Mouse (Mus musculus) kidney, adult 2 months (tissue): Measurements from ENCODE around the gene Prkcg. TPM values are rescaled to one million over a fixed set of nuclear protein-coding genes. Genes with fewer than 3 reads are reported as not detected.

Experiments used
- DNase-seq: peaks from one replicate; pipeline ENCODE4 v3.0.0; 2021
- H3K27ac ChIP-seq: fragments of 200-500 bp; 2 replicates; pipeline ENCODE4 v1.5.1; 2012; ENCODE audit warnings: low read depth, low read length, control low read depth, inconsistent platforms; ENCODE audit not compliant: insufficient read depth
- H3K27me3 ChIP-seq: fragments of 200-500 bp; replicated peaks from 2 replicates; pipeline ENCODE4 v1.6.1; 2012; ENCODE audit warnings: mild to moderate bottlenecking, moderate library complexity, low read length, inconsistent platforms; ENCODE audit not compliant: control insufficient read depth, insufficient read depth
- H3K36me3 ChIP-seq: fragments of 200-500 bp; 2 replicates; pipeline ENCODE4 v1.6.1; 2012; ENCODE audit warnings: mild to moderate bottlenecking, moderate library complexity, low read length, inconsistent platforms; ENCODE audit not compliant: control insufficient read depth, insufficient read depth
- H3K4me1 ChIP-seq: fragments of 200-500 bp; 2 replicates; pipeline ENCODE4 v1.6.1; 2011; ENCODE audit warnings: low read length; ENCODE audit not compliant: control insufficient read depth, insufficient read depth
- H3K4me3 ChIP-seq: fragments of 200-500 bp; 2 replicates; pipeline ENCODE4 v1.5.1; 2011; ENCODE audit warnings: mild to moderate bottlenecking, low read depth, low read length, control low read depth; ENCODE audit not compliant: insufficient read depth
- CTCF ChIP-seq: fragments of 200-500 bp; conservative IDR thresholded peaks from 2 replicates; pipeline ENCODE4 v1.5.1; 2011; ENCODE audit warnings: low read depth, mild to moderate bottlenecking, control low read depth, low read length, moderate library complexity, mixed read lengths; ENCODE audit not compliant: insufficient read depth, insufficient read length
- POLR2A ChIP-seq: fragments of 200-500 bp; IDR thresholded peaks from one replicate; pipeline ENCODE4 v1.6.1; 2011; ENCODE audit warnings: low read depth, low read length, control low read depth
- WGBS: fragments of 180-500 bp; shearing (Covaris S2); methylation state at CpG from one replicate; pipeline ENCODE4 v1.1.7; 2018; 5-methylcytosine and 5-hydroxymethylcytosine counted together
- polyA plus RNA-seq: library from polyadenylated mRNA; depleted of rRNA; stranded (reverse); fragments of >200 nt; gene quantifications from 2 replicates; pipeline ENCODE4 v1.2.3, GENCODE M21; 2012

Prkcg gene
- polyA plus RNA-seq, 1 experiment: 0.44 TPM

DNA sequence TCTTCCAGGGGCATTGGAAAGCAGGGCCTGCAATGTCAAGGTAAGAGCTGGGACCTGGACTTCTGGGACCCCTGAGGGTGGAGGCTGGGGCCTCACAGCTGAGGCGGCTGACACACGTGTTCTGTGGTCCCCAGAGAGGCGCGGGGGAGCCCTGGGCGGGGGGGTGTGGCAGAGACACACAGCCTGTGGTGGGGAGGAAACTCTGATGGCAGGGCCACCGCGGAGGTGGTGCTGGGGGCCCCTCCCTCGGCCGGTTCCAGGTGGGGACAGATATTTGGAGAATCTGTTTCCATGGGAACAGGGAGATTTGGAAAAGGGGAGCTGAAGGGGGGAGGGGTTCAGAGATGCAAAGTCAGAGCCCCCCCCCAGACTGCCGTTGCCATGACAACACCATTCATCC lies 15.3 kb downstream of the Prkcg start:
- Histone ChIP-seq H3K27ac (no peak overlapping the region), H3K4me1 (0 out of 2 replicates have a peak, but pooled peaks cover 4% of the 10 kb centered on the region), H3K4me3 (no peak overlapping the region), H3K36me3 (no peaks in the 10 kb centered on the region), H3K27me3 (peaks cover 2% of the 10 kb centered on the region)
- DNase-seq: no peak
- WGBS: 15% methylated on average over 10 of the region's 10 CpGs
- TF ChIP-seq CTCF (no peak), POLR2A (no peak)

DNA sequence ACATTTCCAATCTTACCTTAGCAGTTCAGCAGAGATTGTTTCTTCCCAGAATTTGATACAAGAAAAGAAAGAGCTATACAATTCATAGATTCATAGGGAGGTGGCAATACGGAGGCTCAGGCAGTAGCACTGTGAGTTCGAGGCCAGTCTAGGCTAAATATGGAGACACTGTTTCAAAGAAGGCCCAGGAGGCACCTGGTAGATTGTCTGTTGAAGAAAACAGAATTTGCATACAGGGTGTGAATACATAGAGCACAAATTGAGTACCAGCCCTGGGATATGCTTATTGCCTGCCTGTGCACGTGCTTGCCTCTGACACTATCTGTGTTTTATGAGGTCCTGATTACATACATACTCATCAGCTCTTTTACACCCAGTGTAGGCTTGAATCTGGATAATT lies 17.4 kb downstream of the Prkcg start:
- no peak for DNase-seq
- no peak for TF ChIP-seq POLR2A
- no peak for TF ChIP-seq CTCF
- WGBS: 79% methylated on average over 3 of the region's 3 CpGs
- Histone ChIP-seq H3K27ac (no peak overlapping the region), H3K4me1 (0 out of 2 replicates have a peak, but pooled peaks cover 4% of the 10 kb centered on the region), H3K36me3 (no peaks in the 10 kb centered on the region), H3K27me3 (peaks cover 2% of the 10 kb centered on the region), H3K4me3 (no peak overlapping the region)

- no peak for TF ChIP-seq POLR2A
- TF ChIP-seq CTCF: no peak
- Histone ChIP-seq H3K4me1 (no peaks in the 10 kb centered on the region), H3K36me3 (no peaks in the 10 kb centered on the region), H3K27ac (no peak overlapping the region), H3K4me3 (no peak overlapping the region), H3K27me3 (peaks cover 2% of the 10 kb centered on the region)
- WGBS: 31% methylated on average over 4 of the region's 4 CpGs
- DNase-seq: no peak
Measured at GRCm38 (mm10) chr7:3308646-3309045, 19.7 kb downstream of the Prkcg start.

DNA sequence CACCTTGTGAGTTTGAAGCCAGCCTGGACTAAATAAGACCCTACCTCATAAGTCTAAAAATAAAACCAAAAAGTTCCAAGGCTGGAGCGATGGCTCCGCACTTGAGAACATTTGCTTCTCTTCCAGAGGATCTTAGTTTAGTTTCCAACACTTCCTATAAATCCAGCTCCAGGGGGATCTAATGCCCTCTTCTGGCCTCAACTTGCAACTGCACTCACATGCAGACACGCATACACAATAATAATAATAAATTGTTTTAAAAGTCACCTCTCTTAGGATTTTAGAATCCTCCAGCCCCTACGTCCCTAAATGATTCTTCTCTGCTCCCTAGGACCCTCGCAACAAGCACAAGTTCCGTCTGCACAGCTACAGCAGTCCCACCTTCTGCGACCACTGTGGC lies 21.3 kb downstream of the Prkcg start:
- H3K27ac ChIP-seq: no peak overlapping the region
- H3K4me1 ChIP-seq: no peaks in the 10 kb centered on the region
- H3K4me3 ChIP-seq: no peak overlapping the region
- H3K27me3 ChIP-seq: no peaks in the 10 kb centered on the region
- no peak for TF ChIP-seq POLR2A
- TF ChIP-seq CTCF: no peak
- no peaks in the 10 kb centered on the region for H3K36me3 ChIP-seq
- no peak for DNase-seq
- 97% methylated on average over 7 of the region's 7 CpGs for WGBS

DNA sequence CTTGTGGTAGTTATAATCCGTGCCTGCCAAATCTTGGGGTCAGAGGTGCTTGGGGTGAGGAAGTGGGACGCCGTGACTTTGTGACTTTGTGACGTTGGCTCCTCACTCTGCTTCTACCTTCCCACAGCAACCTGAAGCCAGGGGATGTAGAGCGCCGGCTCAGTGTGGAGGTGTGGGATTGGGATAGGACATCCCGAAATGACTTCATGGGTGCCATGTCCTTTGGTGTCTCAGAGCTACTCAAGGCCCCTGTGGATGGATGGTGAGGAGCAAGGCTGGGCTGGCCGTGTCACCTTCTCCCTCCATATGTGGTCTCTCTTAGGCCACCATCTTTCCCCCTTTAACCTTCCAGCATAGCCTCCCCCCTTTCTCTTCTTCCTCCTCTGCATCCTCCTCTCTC lies 24.6 kb downstream of the Prkcg start:
- no peak for DNase-seq

DNA sequence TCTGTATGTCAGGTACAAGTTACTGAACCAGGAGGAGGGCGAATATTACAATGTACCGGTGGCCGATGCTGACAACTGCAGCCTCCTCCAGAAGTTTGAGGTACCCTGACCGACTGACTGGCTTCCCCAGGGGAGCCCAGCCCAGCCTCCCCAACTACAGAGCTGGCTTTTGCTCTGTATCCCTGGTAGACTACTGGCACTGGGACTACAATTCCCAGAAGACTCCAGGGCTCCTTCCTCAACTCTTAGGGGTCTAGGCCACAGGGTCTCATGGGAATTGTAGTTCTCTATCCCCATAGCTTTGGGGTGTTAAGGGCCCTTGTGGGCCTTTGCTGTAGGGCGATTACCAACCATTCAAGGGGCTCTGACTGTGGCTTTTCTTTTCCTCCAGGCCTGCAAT lies 25.1 kb downstream of the Prkcg start:
- Histone ChIP-seq H3K27ac (no peak overlapping the region), H3K36me3 (no peaks in the 10 kb centered on the region), H3K27me3 (no peaks in the 10 kb centered on the region), H3K4me3 (no peak overlapping the region), H3K4me1 (no peaks in the 10 kb centered on the region)
- 58% methylated on average over 5 of the region's 5 CpGs for WGBS
- TF ChIP-seq CTCF (no peak), POLR2A (no peak)
- DNase-seq: no peak

More for the DNA sequence above, 24.6 kb downstream of the Prkcg start:
- 78% methylated on average over 8 of the region's 8 CpGs for WGBS
- Histone ChIP-seq H3K27ac (no peak overlapping the region), H3K36me3 (no peaks in the 10 kb centered on the region), H3K27me3 (no peaks in the 10 kb centered on the region), H3K4me1 (no peaks in the 10 kb centered on the region), H3K4me3 (no peak overlapping the region)
- no peak for TF ChIP-seq CTCF
- no peak for TF ChIP-seq POLR2A

DNA sequence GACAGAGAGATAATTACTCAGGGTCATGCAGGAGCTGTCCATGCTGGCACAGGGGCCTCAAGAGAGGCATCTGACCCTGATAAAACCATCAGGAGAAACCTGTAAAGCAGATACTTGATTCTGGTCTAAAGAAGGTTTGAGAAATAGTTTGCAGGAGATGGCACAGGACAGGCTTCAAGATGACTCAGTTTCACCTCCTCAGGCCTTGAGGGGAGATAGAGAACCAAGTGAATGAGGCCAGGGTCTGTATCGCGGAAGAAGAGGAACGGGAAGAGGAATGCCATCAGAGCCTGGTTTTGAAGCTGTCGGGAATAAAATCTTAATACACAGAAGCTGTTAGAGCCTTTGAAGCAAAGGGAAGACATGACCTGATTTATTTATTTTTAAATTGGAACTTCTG lies 28.7 kb downstream of the Prkcg start:
- DNase-seq: no peak
- no peak for TF ChIP-seq CTCF
- no peak for TF ChIP-seq POLR2A
- WGBS: 50% methylated on average over 4 of the region's 4 CpGs
- no peak overlapping the region for H3K4me3 ChIP-seq
- H3K27ac ChIP-seq: no peak overlapping the region
- no peaks in the 10 kb centered on the region for H3K36me3 ChIP-seq
- no peaks in the 10 kb centered on the region for H3K27me3 ChIP-seq
- H3K4me1 ChIP-seq: no peaks in the 10 kb centered on the region

DNA sequence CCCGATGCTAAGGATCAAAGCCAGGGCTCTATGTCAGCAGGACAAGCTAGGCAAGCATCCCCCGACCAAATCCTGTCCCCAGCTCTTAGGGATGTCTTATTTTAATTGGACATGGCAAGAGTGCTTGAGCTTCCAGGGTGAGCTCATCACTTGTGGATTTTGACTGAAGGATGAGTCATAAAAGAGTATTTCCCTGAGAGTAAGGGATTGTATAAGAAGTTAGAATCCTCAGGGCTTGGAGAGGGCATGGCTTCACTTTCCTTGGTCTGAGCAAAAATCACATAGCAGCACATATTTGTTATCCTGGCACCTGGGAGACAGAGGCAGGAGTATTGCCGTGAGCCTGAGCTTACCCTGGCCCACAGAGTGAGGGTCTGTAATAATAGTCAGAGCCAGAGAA lies 31.9 kb downstream of the Prkcg start:
- TF ChIP-seq CTCF (no peak), POLR2A (no peak)
- DNase-seq: no peak
- Histone ChIP-seq H3K4me3 (no peak overlapping the region), H3K27me3 (no peaks in the 10 kb centered on the region), H3K27ac (no peak overlapping the region), H3K36me3 (no peaks in the 10 kb centered on the region), H3K4me1 (no peaks in the 10 kb centered on the region)
- 65% methylated on average over 3 of the region's 3 CpGs for WGBS
